Mouse (Mus musculus) CH12.LX (cell line): Measurements from ENCODE around the gene Col4a2. TPM values are rescaled to one million over a fixed set of nuclear protein-coding genes. Genes with fewer than 3 reads are reported as not detected.

Source experiments
- DNase-seq: peaks from one replicate; pipeline ENCODE4 v3.0.0-alpha.2; 2013; ENCODE audit errors: extremely low read depth
- H3K27ac ChIP-seq: 2 replicates; pipeline ENCODE4 v1.5.1; 2012; ENCODE audit warnings: low read depth, mild to moderate bottlenecking, control low read depth, moderate library complexity; ENCODE audit not compliant: insufficient read depth
- H3K27me3 ChIP-seq: replicated peaks from 2 replicates; pipeline ENCODE3; 2012; ENCODE audit warnings: inconsistent platforms
- H3K36me3 ChIP-seq, 2 experiments: replicated peaks in 1 of 2; 2 replicates each; pipeline versions ENCODE3 to v1.6.1; 2012; ENCODE audit warnings: inconsistent platforms in 1 of 2, low read length in 1 of 2, mild to moderate bottlenecking in 1 of 2, mixed read lengths in 1 of 2, moderate library complexity in 1 of 2; ENCODE audit not compliant: control insufficient read depth in 1 of 2, insufficient read depth in 1 of 2
- H3K4me1 ChIP-seq, 2 experiments: 2 replicates each; pipeline ENCODE4 v1.6.1; 2012; ENCODE audit warnings: inconsistent platforms in 1 of 2, moderate library complexity in 1 of 2; ENCODE audit not compliant: insufficient read depth in 2 of 2, control insufficient read depth in 1 of 2
- H3K4me2 ChIP-seq: 2 replicates; pipeline ENCODE4 v1.6.1; 2012; ENCODE audit warnings: low read depth, mild to moderate bottlenecking, control low read depth; ENCODE audit not compliant: poor library complexity, insufficient read depth, severe bottlenecking
- H3K4me3 ChIP-seq, 3 experiments: fragments of 150-350 bp in 1 of 3; sonication (generic) in 1 of 3; replicated peaks in 1 of 3; 2 replicates each; pipeline versions ENCODE3 to v1.5.1; 2011 to 2012; ENCODE audit warnings: low read depth in 2 of 3, low read length in 2 of 3, mild to moderate bottlenecking in 2 of 3, moderate library complexity in 2 of 3, control low read depth in 1 of 3, improper control_type of control experiment in 1 of 3, inconsistent platforms in 1 of 3, mixed read lengths in 1 of 3; ENCODE audit not compliant: poor library complexity in 1 of 3
- H3K79me2 ChIP-seq: replicated peaks from 2 replicates; pipeline ENCODE4 v1.6.1; 2012; ENCODE audit warnings: mild to moderate bottlenecking, moderate library complexity; ENCODE audit not compliant: control insufficient read depth, poor library complexity, insufficient read depth, severe bottlenecking; ENCODE audit errors: extremely low read depth
- H3K9ac ChIP-seq: 2 replicates; pipeline ENCODE4 v1.6.1; 2012; ENCODE audit warnings: low read depth, mild to moderate bottlenecking, control low read depth, moderate library complexity; ENCODE audit not compliant: insufficient read depth
- H3K9me3 ChIP-seq: replicated peaks from 2 replicates; pipeline ENCODE3; 2012; ENCODE audit warnings: low read length, inconsistent platforms, mixed read lengths
- CHD2 ChIP-seq: IDR thresholded peaks from 2 replicates; pipeline ENCODE4 v1.6.1; 2011; ENCODE audit warnings: low read length, improper control_type of control experiment
- CTCF ChIP-seq, 2 experiments: IDR thresholded peaks in 1 of 2; conservative IDR thresholded peaks in 1 of 2; 2 replicates each; pipeline ENCODE4 v1.5.1; 2011 to 2012; ENCODE audit warnings: low read depth in 2 of 2, low read length in 2 of 2, improper control_type of control experiment in 1 of 2, inconsistent platforms in 1 of 2, mild to moderate bottlenecking in 1 of 2, moderate library complexity in 1 of 2
- ELF1 ChIP-seq: IDR thresholded peaks from 2 replicates; pipeline ENCODE4 v1.6.1; 2014; ENCODE audit warnings: low read depth, mild to moderate bottlenecking, inconsistent platforms, low read length, improper control_type of control experiment
- EP300 ChIP-seq: IDR thresholded peaks from 2 replicates; pipeline ENCODE4 v1.6.1; 2011; ENCODE audit warnings: low read length, improper control_type of control experiment
- ETS1 ChIP-seq: conservative IDR thresholded peaks from 2 replicates; pipeline ENCODE4 v1.6.1; 2012; ENCODE audit warnings: low read depth, mild to moderate bottlenecking, inconsistent platforms, low read length, improper control_type of control experiment, moderate library complexity
- HCFC1 ChIP-seq: IDR thresholded peaks from 2 replicates; pipeline ENCODE4 v1.6.1; 2012; ENCODE audit warnings: low read depth, mild to moderate bottlenecking, inconsistent platforms, low read length, improper control_type of control experiment
- IRF4 ChIP-seq: IDR thresholded peaks from 2 replicates; pipeline ENCODE4 v1.6.1; 2014; ENCODE audit warnings: low read depth, mild to moderate bottlenecking, inconsistent platforms, low read length, improper control_type of control experiment
- MAFK ChIP-seq: IDR thresholded peaks from 2 replicates; pipeline ENCODE4 v1.6.1; 2011; ENCODE audit warnings: low read length, improper control_type of control experiment; ENCODE audit not compliant: insufficient replicate concordance
- MAX ChIP-seq: IDR thresholded peaks from 2 replicates; pipeline ENCODE4 v1.6.1; 2011; ENCODE audit warnings: low read length, improper control_type of control experiment
- MAZ ChIP-seq: IDR thresholded peaks from 2 replicates; pipeline ENCODE4 v1.6.1; 2012; ENCODE audit warnings: low read depth, mild to moderate bottlenecking, inconsistent platforms, low read length, improper control_type of control experiment, moderate library complexity
- MEF2A ChIP-seq: IDR thresholded peaks from 2 replicates; pipeline ENCODE4 v1.6.1; 2014; ENCODE audit warnings: low read depth, mild to moderate bottlenecking, inconsistent platforms, low read length, improper control_type of control experiment, borderline replicate concordance
- MYC ChIP-seq: IDR thresholded peaks from 2 replicates; pipeline ENCODE4 v1.6.1; 2011; ENCODE audit warnings: low read depth, mild to moderate bottlenecking, improper control_type of control experiment, low read length
- NRF1 ChIP-seq: IDR thresholded peaks from 2 replicates; pipeline ENCODE4 v1.6.1; 2014; ENCODE audit warnings: low read depth, mild to moderate bottlenecking, inconsistent platforms, low read length, improper control_type of control experiment, moderate library complexity
- PAX5 ChIP-seq: IDR thresholded peaks from 2 replicates; pipeline ENCODE4 v1.6.1; 2012; ENCODE audit warnings: low read length, inconsistent platforms, mixed read lengths
- POLR2A ChIP-seq: IDR thresholded peaks from 2 replicates; pipeline ENCODE4 v1.6.1; 2011; ENCODE audit warnings: low read depth, mild to moderate bottlenecking, improper control_type of control experiment, low read length
- RAD21 ChIP-seq: IDR thresholded peaks from 2 replicates; pipeline ENCODE4 v1.6.1; 2011; ENCODE audit warnings: low read depth, mild to moderate bottlenecking, low read length, improper control_type of control experiment, moderate library complexity
- TBP ChIP-seq: conservative IDR thresholded peaks from 2 replicates; pipeline ENCODE4 v1.6.1; 2011; ENCODE audit warnings: low read depth, low read length, improper control_type of control experiment
- TCF12 ChIP-seq: IDR thresholded peaks from 2 replicates; pipeline ENCODE4 v1.6.1; 2014; ENCODE audit warnings: low read depth, mild to moderate bottlenecking, inconsistent platforms, low read length, improper control_type of control experiment
- USF1 ChIP-seq: IDR thresholded peaks from 2 replicates; pipeline ENCODE4 v1.6.1; 2014; ENCODE audit warnings: low read depth, mild to moderate bottlenecking, inconsistent platforms, low read length, improper control_type of control experiment
- ZC3H11A ChIP-seq: IDR thresholded peaks from 2 replicates; pipeline ENCODE4 v1.6.1; 2012; ENCODE audit warnings: low read depth, mild to moderate bottlenecking, inconsistent platforms, low read length, improper control_type of control experiment
- ZNF384 ChIP-seq: IDR thresholded peaks from 2 replicates; pipeline ENCODE4 v1.6.1; 2012; ENCODE audit warnings: low read depth, low read length, improper control_type of control experiment, inconsistent platforms
- dilution Hi-C: fragments of 300-500 bp; cut with MboI; formaldehyde crosslinking; loops from 2 replicates; pipeline ENCODE4 v1.14.3; 2020; ENCODE audit warnings: low sequenced_read_pairs; ENCODE audit not compliant: extremely low pct_unique_long_range_greater_than_20kb, extremely low pct_ligation_motif_present
- in situ Hi-C: fragments of 300-500 bp; cut with MboI; formaldehyde crosslinking; loops from 3 replicates; pipeline ENCODE4 v1.14.3; 2019; ENCODE audit warnings: low sequenced_read_pairs, low pct_ligation_motif_present, low pct_unique_long_range_greater_than_20kb, mixed read lengths
- polyA plus RNA-seq: library from polyadenylated mRNA; unstranded; fragments of >175 nt; gene quantifications from 2 replicates; pipeline ENCODE4 v1.2.1, GENCODE M21; 2012; ENCODE audit warnings: low read depth; ENCODE audit not compliant: insufficient read length
- total RNA-seq, 2 experiments: library from RNA; depleted of rRNA; stranded (reverse); fragments of 300-350 nt in 1 of 2; fragments of >200 nt in 1 of 2; gene quantifications; 2 replicates each; pipeline ENCODE4 v1.2.3; 2012 to 2014

Col4a2 gene
- total and polyA plus RNA-seq, 3 experiments = 0.04 to 0.07 TPM; not detected in 1

DNA sequence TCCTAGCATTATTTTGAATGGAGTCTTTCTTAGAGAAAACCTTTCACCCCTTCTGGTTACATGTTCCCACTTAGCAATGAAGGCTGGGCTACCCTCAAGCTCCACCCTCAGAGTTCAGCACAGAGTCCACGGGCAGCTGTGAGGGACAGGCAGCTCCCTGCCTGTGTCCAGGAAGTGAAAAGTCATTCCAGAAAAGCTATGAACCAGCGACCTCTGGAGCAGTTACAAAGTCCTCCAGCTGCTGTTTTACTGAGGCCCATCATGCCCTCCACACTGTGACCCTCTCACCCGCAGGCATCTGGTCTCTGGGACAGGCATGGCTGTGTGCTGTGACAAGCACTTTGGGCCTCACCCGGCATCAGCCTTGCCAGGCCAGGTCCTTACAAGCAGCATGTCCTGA lies 160.5 kb downstream of the Col4a2 start:
- DNase-seq = no peak
- peaks cover 4 to 20% of the 10 kb centered on the region in 2 experiments for H3K36me3 ChIP-seq
- TF ChIP-seq HCFC1 (no peak), MAFK (no peak), USF1 (no peak)
- peaks cover 6% of the 10 kb centered on the region for H3K27me3 ChIP-seq
- no peak overlapping the region for H3K27ac ChIP-seq
- dilution Hi-C loops = no loop called here
- H3K4me1 ChIP-seq = peaks cover 15 to 17% of the 10 kb centered on the region in 2 experiments
- no peak overlapping the region for H3K9ac ChIP-seq
- H3K9me3 ChIP-seq = peaks cover 3% of the 10 kb centered on the region
- peaks cover 28% of the 10 kb centered on the region; the same call in 1 of the 2 replicates for H3K79me2 ChIP-seq
- in situ Hi-C loops = no loop called here
- H3K4me3 ChIP-seq = no peak overlapping the region
- no peak overlapping the region for H3K4me2 ChIP-seq

DNA sequence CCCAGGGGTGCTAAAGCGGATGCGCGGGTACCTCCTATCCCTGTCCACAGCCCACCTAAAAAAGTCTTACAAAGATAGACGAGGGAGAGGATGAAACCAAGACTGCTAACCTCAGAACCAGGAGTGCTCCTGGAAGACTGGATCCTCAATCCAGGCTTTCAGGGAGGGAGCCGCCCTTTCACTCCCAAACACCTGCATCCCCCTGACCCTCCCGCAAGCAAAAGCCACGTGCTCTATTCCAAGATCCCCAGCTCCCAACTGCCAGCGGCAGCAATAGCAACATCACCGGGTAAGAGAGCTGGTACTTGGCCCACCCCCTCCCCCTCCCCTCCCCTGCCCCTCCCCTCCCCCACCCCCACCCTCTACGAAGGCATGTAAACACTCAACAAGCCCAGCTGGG lies 162.8 kb downstream of the Col4a2 start:
- Histone ChIP-seq H3K27me3 (peaks cover 25% of the 10 kb centered on the region), H3K9me3 (no peaks in the 10 kb centered on the region), H3K9ac (no peak overlapping the region), H3K4me2 (no peak overlapping the region), H3K27ac (no peak overlapping the region), H3K36me3 (peaks cover 0 to 16% of the 10 kb centered on the region in 2 experiments), H3K4me3 (no peak overlapping the region), H3K4me1 (peaks cover 20 to 31% of the 10 kb centered on the region in 2 experiments), H3K79me2 (peaks cover 17% of the 10 kb centered on the region; the same call in 1 of the 2 replicates)
- DNase-seq = no peak
- TF ChIP-seq PAX5 (no peak), NRF1 (no peak), TBP (no peak), POLR2A (no peak), CHD2 (no peak), ELF1 (no peak), CTCF (conservative IDR thresholded peaks at IDR 0.05 in 1 of 2, IDR thresholded peaks at IDR 0.05 in 1 of 2; ENCODE audit: low read depth in 2 of 2, low read length in 2 of 2) (no peak), ZNF384 (no peak), TCF12 (no peak), RAD21 (no peak), IRF4 (no peak), MAX (no peak), ETS1 (no peak), EP300 (no peak), MEF2A (no peak), ZC3H11A (no peak), MYC (no peak), MAZ (no peak)
- dilution Hi-C loops = no loop called here
- in situ Hi-C loops = no loop called here
